Mouse (Mus musculus) olfactory bulb, adult 2 months (tissue): ENCODE data around the gene Inpp5d. TPM values are rescaled to one million over a fixed set of nuclear protein-coding genes. Genes with fewer than 3 reads are reported as not detected.

Experiments used
- H3K27ac ChIP-seq: fragments of 200-500 bp; 2 replicates; pipeline ENCODE4 v1.5.1; 2012; ENCODE audit warnings: low read depth, low read length; ENCODE audit not compliant: insufficient read depth
- H3K4me1 ChIP-seq: fragments of 200-500 bp; 2 replicates; pipeline ENCODE4 v1.6.1; 2012; ENCODE audit warnings: low read length; ENCODE audit not compliant: control insufficient read depth, insufficient read depth
- H3K4me3 ChIP-seq: fragments of 200-500 bp; 2 replicates; pipeline ENCODE4 v1.5.1; 2012; ENCODE audit warnings: mild to moderate bottlenecking, low read depth, low read length, moderate library complexity; ENCODE audit not compliant: insufficient read depth
- CTCF ChIP-seq: fragments of 200-500 bp; IDR thresholded peaks from 2 replicates; pipeline ENCODE4 v1.5.1; 2012; ENCODE audit warnings: low read depth, mild to moderate bottlenecking, low read length, moderate library complexity; ENCODE audit not compliant: insufficient read depth
- POLR2A ChIP-seq: fragments of 200-500 bp; IDR thresholded peaks from 2 replicates; pipeline ENCODE4 v1.6.1; 2012; ENCODE audit warnings: mild to moderate bottlenecking, low read depth, low read length, moderate library complexity; ENCODE audit not compliant: insufficient read depth
- WGBS: fragments of 180-500 bp; shearing (Covaris S2); methylation state at CpG from one replicate; pipeline ENCODE4 v1.1.7; 2018; 5-methylcytosine and 5-hydroxymethylcytosine counted together
- polyA plus RNA-seq: library from polyadenylated mRNA; stranded (reverse); fragments of >200 nt; gene quantifications from 2 replicates; pipeline ENCODE4 v1.2.4, GENCODE M21; 2012; ENCODE audit warnings: low replicate concordance; ENCODE audit not compliant: missing spikeins, insufficient read depth, insufficient read length

The Inpp5d gene
- polyA plus RNA-seq, 1 experiment = not detected

DNA sequence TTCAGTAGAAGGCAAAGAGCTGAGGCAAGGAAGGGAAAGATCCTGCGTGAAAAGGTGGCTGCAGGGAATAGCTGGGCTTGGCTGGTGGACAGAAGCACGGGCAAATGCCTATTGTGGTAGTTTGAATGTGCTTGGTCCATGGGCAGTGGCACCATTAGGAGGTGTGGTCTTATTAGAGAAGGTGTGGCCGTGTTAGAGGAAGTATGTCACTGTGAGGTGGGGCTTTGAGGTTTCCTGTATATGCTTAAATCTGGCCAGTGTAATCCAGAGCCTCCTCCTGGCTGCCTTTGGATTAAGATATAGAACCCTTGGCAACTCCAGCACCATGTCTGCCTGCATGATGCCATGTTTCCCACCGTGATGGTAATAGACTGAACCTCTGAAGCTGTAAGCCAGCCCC, 103.2 kb downstream of the Inpp5d start:
- 63% methylated on average over 4 of the region's 4 CpGs for WGBS
- H3K27ac ChIP-seq = no peak overlapping the region
- H3K4me3 ChIP-seq = no peak overlapping the region
- peaks cover 9% of the 10 kb centered on the region for H3K4me1 ChIP-seq
- TF ChIP-seq POLR2A (no peak), CTCF (no peak)

DNA sequence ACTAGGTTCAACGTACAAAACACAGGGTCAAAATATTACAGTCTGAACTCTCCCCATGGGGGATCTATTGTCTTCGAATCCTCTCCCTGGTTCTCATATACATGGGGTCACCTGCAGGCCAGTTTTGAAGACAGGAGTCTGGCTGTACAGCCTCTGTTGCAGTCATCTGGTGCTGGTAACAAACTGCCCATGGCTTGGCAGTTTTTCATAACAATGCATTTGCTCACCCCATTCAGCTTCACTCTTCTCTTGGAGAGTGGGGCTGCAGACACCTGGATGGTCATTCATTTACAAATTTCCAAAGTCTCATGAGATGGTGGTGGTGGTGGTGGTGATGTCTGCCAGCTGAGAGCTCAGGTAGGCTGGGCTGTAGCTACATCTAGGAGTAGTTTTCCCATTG, 109.0 kb downstream of the Inpp5d start:
- no peaks in the 10 kb centered on the region for H3K4me1 ChIP-seq
- WGBS = 76% methylated on average over 2 of the region's 2 CpGs
- TF ChIP-seq POLR2A (no peak), CTCF (no peak)
- H3K4me3 ChIP-seq = no peak overlapping the region
- no peak overlapping the region for H3K27ac ChIP-seq

DNA sequence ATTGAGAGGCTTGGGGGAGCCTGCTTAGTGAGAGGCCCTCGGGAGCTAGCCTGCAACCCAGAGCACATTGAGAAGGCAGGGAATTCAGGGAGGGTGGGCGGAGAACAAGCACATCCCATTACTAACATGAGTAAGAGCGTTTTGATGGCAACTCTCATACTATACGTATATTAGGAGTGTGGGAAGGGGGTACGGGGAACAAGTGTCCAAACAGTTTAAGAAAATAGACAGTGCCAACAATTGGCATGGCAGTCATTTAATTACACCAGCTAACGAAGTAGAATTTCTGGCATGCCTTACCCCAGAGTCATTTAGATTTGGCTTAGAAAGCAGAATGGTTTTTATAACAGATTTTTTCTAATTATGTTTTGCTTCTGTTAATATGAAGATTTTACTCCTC, 109.7 kb downstream of the Inpp5d start:
- Histone ChIP-seq H3K27ac (no peak overlapping the region), H3K4me3 (no peak overlapping the region), H3K4me1 (no peaks in the 10 kb centered on the region)
- TF ChIP-seq CTCF (no peak), POLR2A (no peak)
- WGBS = 52% methylated on average over 6 of the region's 6 CpGs

DNA sequence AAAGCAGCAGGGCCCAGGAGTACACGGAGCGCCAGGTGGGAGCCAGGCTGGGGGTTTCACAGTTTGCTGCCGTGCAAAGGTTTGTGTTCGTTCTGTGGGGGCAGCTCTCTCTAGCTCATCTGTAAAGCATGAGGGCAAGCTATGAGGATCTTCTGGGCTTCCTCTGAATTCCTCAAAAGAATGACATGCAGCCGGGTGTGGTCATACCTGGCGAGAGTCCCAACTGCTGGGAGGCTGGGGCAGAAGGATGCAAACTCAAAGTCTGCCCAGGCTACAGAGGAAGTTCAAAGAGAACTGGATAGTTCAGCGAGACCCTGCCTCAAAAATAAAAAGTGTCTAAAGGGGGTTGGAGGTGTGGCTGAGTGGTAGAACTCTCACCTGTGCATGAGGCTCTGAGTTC, 110.2 kb downstream of the Inpp5d start:
- H3K27ac ChIP-seq = no peak overlapping the region
- H3K4me1 ChIP-seq = no peaks in the 10 kb centered on the region
- TF ChIP-seq POLR2A = no peak
- TF ChIP-seq CTCF = no peak
- 86% methylated on average over 7 of the region's 7 CpGs for WGBS
- H3K4me3 ChIP-seq = no peak overlapping the region

DNA sequence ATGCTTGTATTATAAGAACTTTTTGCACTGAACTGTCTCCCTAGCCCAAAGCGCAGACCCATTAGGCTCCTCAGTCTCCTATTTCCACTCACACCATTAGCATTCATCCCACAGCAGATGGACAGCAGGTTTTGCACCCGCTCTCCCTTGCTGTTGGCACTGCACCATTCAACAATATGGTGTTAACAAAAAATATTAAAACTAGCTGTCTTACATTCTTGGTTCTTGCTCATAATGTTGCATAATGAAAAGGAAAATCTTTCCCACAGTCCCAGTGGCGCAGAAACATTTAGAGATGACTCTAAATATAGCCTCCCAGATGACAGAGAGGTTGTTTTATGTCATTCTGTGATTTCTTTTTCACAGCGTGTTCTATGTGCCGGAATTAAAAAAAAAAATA, 113.1 kb downstream of the Inpp5d start:
- Histone ChIP-seq H3K4me3 (no peak overlapping the region), H3K4me1 (no peaks in the 10 kb centered on the region), H3K27ac (no peak overlapping the region)
- WGBS = 58% methylated on average over 5 of the region's 5 CpGs
- TF ChIP-seq POLR2A (no peak), CTCF (no peak)

DNA sequence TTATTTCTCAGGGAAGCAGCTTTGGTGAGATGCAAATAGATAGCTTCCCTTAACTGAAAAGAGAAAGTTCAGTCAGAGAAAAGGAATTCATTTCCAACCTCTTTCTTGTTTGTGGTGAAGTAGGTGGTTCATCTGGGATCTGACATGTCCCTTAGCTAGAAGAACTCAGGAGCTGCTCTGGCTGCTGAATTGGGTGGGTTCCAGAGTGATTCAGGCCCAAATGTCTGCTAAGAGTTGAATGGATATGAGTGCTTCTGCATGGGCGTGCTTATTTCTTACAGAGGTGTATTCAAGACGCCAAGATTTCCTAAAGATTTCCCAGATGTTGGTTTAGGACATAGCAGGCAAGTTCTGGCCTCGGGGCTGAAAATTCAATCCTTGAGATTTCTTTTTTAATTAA, 114.0 kb downstream of the Inpp5d start:
- 79% methylated on average over 3 of the region's 3 CpGs for WGBS
- TF ChIP-seq CTCF (no peak), POLR2A (no peak)
- H3K27ac ChIP-seq = no peak overlapping the region
- no peak overlapping the region for H3K4me3 ChIP-seq
- no peaks in the 10 kb centered on the region for H3K4me1 ChIP-seq

DNA sequence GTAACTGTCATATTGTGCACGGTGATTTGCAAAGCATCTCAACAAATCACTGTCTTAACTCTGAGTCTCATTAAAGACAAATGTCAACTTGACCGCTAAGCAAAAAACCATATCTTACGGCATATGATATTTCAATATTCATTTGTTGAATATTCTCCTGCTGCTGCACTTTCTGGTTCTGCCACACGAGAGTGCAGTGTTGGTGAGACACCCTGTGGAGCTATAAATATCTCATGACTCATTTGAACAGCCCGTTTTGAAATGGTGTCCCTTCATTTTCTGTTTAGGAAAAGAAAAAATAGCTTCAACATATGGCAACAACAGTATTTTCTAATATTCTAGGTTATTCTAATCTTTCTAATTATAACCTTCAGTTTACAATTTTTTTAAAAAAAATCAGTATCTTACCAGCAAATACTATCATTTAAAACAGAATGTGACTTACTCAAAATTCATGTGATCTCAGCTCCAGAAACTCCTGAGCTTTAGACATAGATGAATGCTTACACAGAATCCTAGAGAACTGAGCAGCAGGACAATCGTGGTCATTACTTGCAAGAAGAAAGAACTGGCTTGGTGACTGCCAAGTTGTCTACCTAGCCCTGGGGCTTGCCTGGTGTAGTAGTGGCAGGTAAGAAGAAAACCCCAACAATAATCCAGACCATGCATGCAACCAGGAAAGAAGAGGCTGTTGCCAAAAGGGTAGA, 120.6 kb downstream of the Inpp5d start:
- H3K27ac ChIP-seq = peak overlapping the region; percentile 65
- peaks cover 2% of the 10 kb centered on the region; the same call in 1 of the 2 replicates for H3K4me1 ChIP-seq
- WGBS = 47% methylated on average over 6 of the region's 6 CpGs
- H3K4me3 ChIP-seq = no peak overlapping the region
- no peak for TF ChIP-seq POLR2A
- no peak for TF ChIP-seq CTCF

DNA sequence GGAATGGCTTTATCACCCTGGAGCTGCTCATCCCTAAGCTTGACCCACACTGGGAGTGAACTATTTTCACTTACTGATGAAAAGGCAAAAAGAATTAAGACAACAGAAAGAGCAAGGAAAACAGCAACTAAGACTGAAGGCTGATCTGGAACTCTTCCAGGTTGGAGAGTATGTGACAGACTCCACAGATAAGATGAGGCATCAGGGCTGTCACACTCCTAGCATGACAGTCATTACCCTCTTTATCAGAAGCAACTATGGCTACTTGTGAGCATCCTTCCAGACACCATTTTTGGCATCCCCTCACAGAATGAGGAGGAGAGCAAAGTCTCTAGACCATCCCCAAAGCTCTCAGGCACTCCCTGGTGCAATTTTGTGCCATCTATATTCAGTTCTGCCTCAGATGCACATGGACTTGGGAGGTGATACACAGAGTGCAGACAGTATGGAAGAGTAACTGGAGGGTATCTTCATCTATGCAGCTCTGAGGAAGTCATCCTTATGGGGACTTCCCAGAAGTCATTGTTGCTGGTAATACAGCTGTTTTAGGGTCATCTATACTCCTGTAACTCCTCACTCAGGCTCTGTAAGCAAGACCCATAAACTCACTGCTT, 129.4 kb downstream of the Inpp5d start:
- TF ChIP-seq POLR2A = no peak
- TF ChIP-seq CTCF = no peak
- no peaks in the 10 kb centered on the region for H3K4me1 ChIP-seq
- H3K4me3 ChIP-seq = no peak overlapping the region
- no peak overlapping the region for H3K27ac ChIP-seq

DNA sequence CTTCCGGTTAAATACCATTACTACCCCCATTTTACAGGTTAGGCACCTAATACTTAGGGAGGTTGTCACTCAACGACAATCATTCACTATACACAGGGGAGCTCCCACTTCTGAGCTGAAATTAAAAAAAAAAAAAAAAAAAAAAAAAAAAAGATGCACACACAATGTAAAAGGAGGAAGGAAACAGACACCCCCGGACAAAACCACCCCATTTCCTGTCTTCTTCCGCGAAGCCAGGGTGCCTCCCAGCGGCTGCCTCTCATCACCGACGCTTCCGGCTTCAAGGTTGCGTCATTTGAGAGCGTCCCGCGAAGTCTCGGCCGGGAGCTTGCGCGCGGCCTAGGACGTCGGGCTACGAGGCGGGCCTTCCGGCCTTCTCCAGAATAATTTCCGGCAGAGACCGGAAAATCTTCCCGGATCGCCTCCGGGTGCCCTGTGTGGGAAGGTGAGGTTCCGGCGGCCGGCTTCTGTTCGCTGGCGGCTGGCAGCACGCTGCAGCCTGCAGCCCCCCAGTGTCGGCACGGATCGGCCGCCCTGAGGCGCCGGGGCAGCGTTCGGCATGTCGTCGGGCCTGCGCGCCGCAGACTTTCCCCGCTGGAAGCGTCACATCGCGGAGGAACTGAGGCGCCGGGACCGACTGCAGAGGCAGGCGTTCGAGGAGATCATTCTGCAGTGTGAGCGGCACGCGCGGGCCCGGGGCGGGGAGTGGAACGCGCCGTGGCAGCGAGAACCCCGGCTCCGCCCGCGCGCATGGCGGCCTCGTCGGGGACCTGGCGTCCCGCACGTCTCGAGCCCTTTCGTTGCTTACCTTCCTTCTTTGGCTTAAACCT, 135.7 kb downstream of the Inpp5d start, which contains the start of gene Atg16l1:
Gene Atg16l1, plus strand, starts transcription at position 230 of the 830 bp plus-strand sequence.
- H3K4me3 ChIP-seq = peak within 1 kb of the TSS; percentile 100
- under 1% methylated on average over 79 of the region's 79 CpGs for WGBS
- TF ChIP-seq CTCF = peak; percentile 44
- TF ChIP-seq POLR2A = peak; percentile 53; the same call in 1 of the 2 replicates
- H3K4me1 ChIP-seq = no peaks in the 10 kb centered on the region
- peak within 1 kb of the TSS; percentile 90 for H3K27ac ChIP-seq
